Mouse (Mus musculus): Measurements from ENCODE around the gene Rbm5. TPM values are rescaled to one million over a fixed set of nuclear protein-coding genes. Genes with fewer than 3 reads are reported as not detected.

Gene Rbm5
- 46.7 TPM for polyA plus RNA-seq (2014; fragmentation: Illumina TruSeq; extraction: RNeasy Lipid Tissue Mini Kit (QIAGEN cat#74804); ENCODE audit: insufficient read depth, low read depth, low replicate concordance)

DNA sequence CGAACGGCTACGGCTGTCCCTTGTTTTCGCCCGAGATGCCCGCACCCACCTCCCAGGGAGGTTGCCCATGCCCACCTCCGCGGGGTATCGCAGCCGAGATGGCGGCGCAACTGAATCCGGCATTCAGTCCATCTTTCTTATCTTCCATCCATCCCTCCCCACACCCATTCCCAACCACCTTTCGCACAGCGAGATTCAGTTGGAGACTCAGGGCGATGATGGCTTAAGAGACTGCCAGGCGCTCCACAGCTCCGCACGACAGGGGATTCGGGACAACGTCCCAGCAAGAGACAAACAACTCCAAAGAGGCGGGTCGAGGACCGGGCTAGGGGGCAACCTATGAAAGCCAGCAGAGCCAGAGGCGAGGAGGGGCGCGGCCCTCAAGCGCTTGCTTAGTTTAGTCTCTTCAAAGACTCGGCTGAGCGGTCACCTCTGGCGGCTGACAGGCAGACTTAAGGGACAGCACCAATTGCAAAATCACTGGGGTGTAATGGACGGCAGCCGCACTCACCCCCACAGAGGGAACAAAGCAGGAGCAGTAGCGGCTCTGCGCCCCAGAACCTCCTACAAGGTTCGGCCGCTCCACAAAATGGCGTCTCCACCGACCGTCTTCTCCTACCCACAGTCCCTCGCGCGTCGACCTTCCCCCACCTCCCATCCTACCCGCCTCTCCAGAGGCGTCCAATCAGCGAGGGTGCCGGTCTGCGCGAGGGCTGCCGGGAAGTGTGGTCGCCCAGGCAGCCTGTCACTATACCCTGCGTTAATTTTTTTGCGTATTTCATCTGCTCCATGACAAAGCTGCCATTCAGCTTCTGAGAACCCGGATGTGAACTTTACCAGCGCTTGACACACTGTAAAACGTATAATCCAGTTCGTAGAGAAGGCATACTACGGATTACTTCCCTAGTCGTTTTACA is at the start of gene Rbm5:
Rbm5 (minus strand) TSS at position 623 of the 917 bp plus-strand sequence.

DNA sequence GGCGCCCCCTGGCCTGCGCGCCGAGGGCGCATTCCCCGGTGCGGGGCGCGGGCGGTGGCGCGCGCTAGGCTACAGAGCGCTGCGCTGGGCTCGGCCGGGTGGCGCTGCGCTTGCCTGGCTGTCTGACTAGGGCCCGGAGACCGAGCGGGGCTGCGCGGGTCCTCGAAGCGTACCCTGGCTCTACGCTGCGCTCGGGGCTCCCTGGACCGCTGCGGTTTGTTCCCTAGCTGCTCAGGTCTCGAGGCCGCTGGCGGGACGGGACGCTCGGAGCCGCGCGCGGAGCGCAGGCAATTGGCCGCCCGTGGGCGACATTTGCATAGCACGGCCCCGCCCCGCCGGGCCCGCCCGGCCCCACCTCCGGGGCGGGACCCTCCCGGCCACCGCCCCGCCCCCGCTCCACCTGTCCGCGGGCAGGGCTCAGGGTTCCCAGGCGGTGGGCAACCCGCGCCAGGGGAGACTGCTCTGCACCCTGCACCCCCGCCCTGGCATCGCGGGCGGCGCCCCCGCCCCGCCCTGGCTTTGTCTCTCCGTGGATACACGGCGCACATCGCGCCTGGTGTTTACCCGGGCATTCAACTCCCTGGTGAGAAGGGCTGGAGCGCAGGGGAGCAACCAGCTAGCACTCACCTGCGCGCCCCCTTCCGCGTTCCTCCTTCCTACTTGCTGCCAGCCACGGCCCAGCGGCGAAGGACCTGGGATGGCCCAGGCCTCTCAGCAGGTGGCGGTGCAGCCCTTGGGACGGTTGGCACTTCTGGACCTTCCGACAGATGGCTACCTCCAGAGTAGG is 60.9 kb downstream of the Rbm5 start, which contains the start of gene Sema3f:
Sema3f (minus strand) TSS at position 779 of the 787 bp plus-strand sequence.

Other genes with a start within 250 kb of the Rbm5 start
- 22.6 TPM for gene Tmem115, start 237.1 kb downstream of the Rbm5 start, polyA plus RNA-seq (2014; fragmentation: Illumina TruSeq; extraction: RNeasy Lipid Tissue Mini Kit (QIAGEN cat#74804); ENCODE audit: insufficient read depth, low read depth, low replicate concordance)
- gene Cyb561d2, start 228.8 kb downstream of the Rbm5 start, polyA plus RNA-seq (2014; fragmentation: Illumina TruSeq; extraction: RNeasy Lipid Tissue Mini Kit (QIAGEN cat#74804); ENCODE audit: insufficient read depth, low read depth, low replicate concordance): 16.0 TPM
- gene Nprl2, start 228.8 kb downstream of the Rbm5 start, polyA plus RNA-seq (2014; fragmentation: Illumina TruSeq; extraction: RNeasy Lipid Tissue Mini Kit (QIAGEN cat#74804); ENCODE audit: insufficient read depth, low read depth, low replicate concordance): 20.2 TPM
- gene Zmynd10, start 223.7 kb downstream of the Rbm5 start, polyA plus RNA-seq (2014; fragmentation: Illumina TruSeq; extraction: RNeasy Lipid Tissue Mini Kit (QIAGEN cat#74804); ENCODE audit: insufficient read depth, low read depth, low replicate concordance): 11.5 TPM
- gene Rassf1, start 219.4 kb downstream of the Rbm5 start, polyA plus RNA-seq (2014; fragmentation: Illumina TruSeq; extraction: RNeasy Lipid Tissue Mini Kit (QIAGEN cat#74804); ENCODE audit: insufficient read depth, low read depth, low replicate concordance): 48.4 TPM
- 34.0 TPM for gene Tusc2, start 207.7 kb downstream of the Rbm5 start, polyA plus RNA-seq (2014; fragmentation: Illumina TruSeq; extraction: RNeasy Lipid Tissue Mini Kit (QIAGEN cat#74804); ENCODE audit: insufficient read depth, low read depth, low replicate concordance)
- 90.7 TPM for gene Hyal2, start 203.1 kb downstream of the Rbm5 start, polyA plus RNA-seq (2014; fragmentation: Illumina TruSeq; extraction: RNeasy Lipid Tissue Mini Kit (QIAGEN cat#74804); ENCODE audit: insufficient read depth, low read depth, low replicate concordance)
- gene Hyal1, start 194.1 kb downstream of the Rbm5 start, polyA plus RNA-seq (2014; fragmentation: Illumina TruSeq; extraction: RNeasy Lipid Tissue Mini Kit (QIAGEN cat#74804); ENCODE audit: insufficient read depth, low read depth, low replicate concordance): 7.3 TPM
- gene Naa80, start 192.1 kb downstream of the Rbm5 start, polyA plus RNA-seq (2014; fragmentation: Illumina TruSeq; extraction: RNeasy Lipid Tissue Mini Kit (QIAGEN cat#74804); ENCODE audit: insufficient read depth, low read depth, low replicate concordance): 23.3 TPM
- gene Hyal3, start 190.2 kb downstream of the Rbm5 start, polyA plus RNA-seq (2014; fragmentation: Illumina TruSeq; extraction: RNeasy Lipid Tissue Mini Kit (QIAGEN cat#74804); ENCODE audit: insufficient read depth, low read depth, low replicate concordance): 0.70 TPM
- gene Ifrd2, start 183.4 kb downstream of the Rbm5 start, polyA plus RNA-seq (2014; fragmentation: Illumina TruSeq; extraction: RNeasy Lipid Tissue Mini Kit (QIAGEN cat#74804); ENCODE audit: insufficient read depth, low read depth, low replicate concordance): 13.8 TPM
- 23.9 TPM for gene Sema3b, start 161.8 kb downstream of the Rbm5 start, polyA plus RNA-seq (2014; fragmentation: Illumina TruSeq; extraction: RNeasy Lipid Tissue Mini Kit (QIAGEN cat#74804); ENCODE audit: insufficient read depth, low read depth, low replicate concordance)
- 294 TPM for gene Gnai2, start 135.6 kb downstream of the Rbm5 start, polyA plus RNA-seq (2014; fragmentation: Illumina TruSeq; extraction: RNeasy Lipid Tissue Mini Kit (QIAGEN cat#74804); ENCODE audit: insufficient read depth, low read depth, low replicate concordance)
- gene Slc38a3, start 101.5 kb downstream of the Rbm5 start, polyA plus RNA-seq (2014; fragmentation: Illumina TruSeq; extraction: RNeasy Lipid Tissue Mini Kit (QIAGEN cat#74804); ENCODE audit: insufficient read depth, low read depth, low replicate concordance): 0.32 TPM
- not detected for gene Gnat1, start 91.3 kb downstream of the Rbm5 start, polyA plus RNA-seq (2014; fragmentation: Illumina TruSeq; extraction: RNeasy Lipid Tissue Mini Kit (QIAGEN cat#74804); ENCODE audit: insufficient read depth, low read depth, low replicate concordance)
- gene Sema3f, start 60.5 kb downstream of the Rbm5 start, polyA plus RNA-seq (2014; fragmentation: Illumina TruSeq; extraction: RNeasy Lipid Tissue Mini Kit (QIAGEN cat#74804); ENCODE audit: insufficient read depth, low read depth, low replicate concordance): 64.9 TPM
- gene Rbm6, start 102.2 kb upstream of the Rbm5 start, polyA plus RNA-seq (2014; fragmentation: Illumina TruSeq; extraction: RNeasy Lipid Tissue Mini Kit (QIAGEN cat#74804); ENCODE audit: insufficient read depth, low read depth, low replicate concordance): 30.7 TPM
- gene Mon1a, start 117.2 kb upstream of the Rbm5 start, polyA plus RNA-seq (2014; fragmentation: Illumina TruSeq; extraction: RNeasy Lipid Tissue Mini Kit (QIAGEN cat#74804); ENCODE audit: insufficient read depth, low read depth, low replicate concordance): 12.0 TPM
- gene Mst1r, start 135.9 kb upstream of the Rbm5 start, polyA plus RNA-seq (2014; fragmentation: Illumina TruSeq; extraction: RNeasy Lipid Tissue Mini Kit (QIAGEN cat#74804); ENCODE audit: insufficient read depth, low read depth, low replicate concordance): 2.1 TPM
- gene Actl11, start 157.5 kb upstream of the Rbm5 start, polyA plus RNA-seq (2014; fragmentation: Illumina TruSeq; extraction: RNeasy Lipid Tissue Mini Kit (QIAGEN cat#74804); ENCODE audit: insufficient read depth, low read depth, low replicate concordance): not detected
- gene Camkv, start 164.7 kb upstream of the Rbm5 start, polyA plus RNA-seq (2014; fragmentation: Illumina TruSeq; extraction: RNeasy Lipid Tissue Mini Kit (QIAGEN cat#74804); ENCODE audit: insufficient read depth, low read depth, low replicate concordance): 0.08 TPM
- gene Traip, start 179.1 kb upstream of the Rbm5 start, polyA plus RNA-seq (2014; fragmentation: Illumina TruSeq; extraction: RNeasy Lipid Tissue Mini Kit (QIAGEN cat#74804); ENCODE audit: insufficient read depth, low read depth, low replicate concordance): 0.48 TPM
- 37.7 TPM for gene Uba7, start 204.5 kb upstream of the Rbm5 start, polyA plus RNA-seq (2014; fragmentation: Illumina TruSeq; extraction: RNeasy Lipid Tissue Mini Kit (QIAGEN cat#74804); ENCODE audit: insufficient read depth, low read depth, low replicate concordance)
- gene Gm20661, start 212.1 kb upstream of the Rbm5 start, polyA plus RNA-seq (2014; fragmentation: Illumina TruSeq; extraction: RNeasy Lipid Tissue Mini Kit (QIAGEN cat#74804); ENCODE audit: insufficient read depth, low read depth, low replicate concordance): 1.2 TPM
- gene Inka1, start 214.9 kb upstream of the Rbm5 start, polyA plus RNA-seq (2014; fragmentation: Illumina TruSeq; extraction: RNeasy Lipid Tissue Mini Kit (QIAGEN cat#74804); ENCODE audit: insufficient read depth, low read depth, low replicate concordance): 11.7 TPM
- 28.6 TPM for gene Cdhr4, start 221.5 kb upstream of the Rbm5 start, polyA plus RNA-seq (2014; fragmentation: Illumina TruSeq; extraction: RNeasy Lipid Tissue Mini Kit (QIAGEN cat#74804); ENCODE audit: insufficient read depth, low read depth, low replicate concordance)
- gene Gm20662, start 225.4 kb upstream of the Rbm5 start, polyA plus RNA-seq (2014; fragmentation: Illumina TruSeq; extraction: RNeasy Lipid Tissue Mini Kit (QIAGEN cat#74804); ENCODE audit: insufficient read depth, low read depth, low replicate concordance): 0.69 TPM
- 38.8 TPM for gene Ip6k1, start 231.5 kb upstream of the Rbm5 start, polyA plus RNA-seq (2014; fragmentation: Illumina TruSeq; extraction: RNeasy Lipid Tissue Mini Kit (QIAGEN cat#74804); ENCODE audit: insufficient read depth, low read depth, low replicate concordance)

All from lung, adult 10 weeks (tissue).